Mouse (Mus musculus) c-Kit-positive CD71-positive TER-119-negative erythroid progenitor cells, embryonic 14.5 days (primary cell): ENCODE data around the gene Tas2r108.
A peak's percentile ranks its signal among the peaks of the same experiment; 100 is the strongest.

Experiments used
- DNase-seq: peaks from one replicate; pipeline ENCODE4 v3.0.0-alpha.2; 2013; ENCODE audit warnings: low read depth

Tas2r108 gene

GRCm38 (mm10) chr6:40493229-40493628, at the start of gene Tas2r108:
Gene Tas2r108 (plus strand): TSS chr6:40493529.
- no peak for DNase-seq

GRCm38 (mm10) chr6:40448626-40449025, 44.7 kb upstream of the Tas2r108 start:
- DNase-seq: no peak

DNA sequence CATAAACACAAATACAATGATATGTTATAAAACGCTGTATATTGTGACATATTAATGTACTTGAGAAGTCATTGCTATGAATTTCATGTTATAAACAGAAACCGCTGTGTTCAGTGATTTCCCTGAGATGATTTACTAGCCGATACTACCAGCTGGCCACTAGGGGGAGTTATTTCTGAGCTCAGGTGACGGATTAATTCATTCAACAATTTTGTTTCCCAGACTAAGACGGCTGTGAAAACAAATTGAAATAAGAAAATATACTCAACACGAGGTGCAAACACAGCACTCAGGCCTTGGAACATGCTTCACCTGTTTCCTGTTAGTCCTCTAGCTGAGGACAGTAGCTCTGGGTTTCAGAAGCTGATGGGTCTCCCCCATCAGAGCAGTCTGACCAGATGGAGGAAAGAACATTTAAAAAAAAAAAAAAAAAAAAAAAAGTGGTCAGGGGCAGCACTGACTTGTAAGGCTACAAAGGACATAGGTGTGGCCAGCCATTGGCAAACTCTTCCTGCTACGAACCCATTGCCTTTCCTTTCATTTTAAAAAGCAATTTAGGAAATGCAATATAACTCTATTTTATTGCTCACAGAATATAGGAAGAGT, 38.8 kb upstream of the Tas2r108 start:
- no peak for DNase-seq

DNA sequence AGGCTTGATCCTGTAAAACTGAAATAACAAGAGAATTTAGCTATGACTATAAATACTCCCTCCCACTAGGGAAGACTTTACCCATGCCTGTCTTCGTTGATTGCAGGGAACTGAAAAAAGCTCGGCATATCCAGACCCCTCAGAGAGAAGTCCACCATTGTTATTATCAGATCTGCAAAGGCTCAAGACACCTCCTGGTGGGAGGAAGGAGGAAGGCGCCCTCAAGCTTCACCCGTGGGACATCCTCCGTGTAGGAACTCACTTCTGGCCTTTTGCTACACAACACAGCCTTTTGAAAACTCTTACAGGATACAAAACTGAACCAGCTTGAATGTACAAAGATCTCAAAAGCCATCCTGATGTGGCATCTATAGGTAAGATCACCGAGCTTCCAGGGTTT, 27.6 kb upstream of the Tas2r108 start:
- no peak for DNase-seq

- DNase-seq: peak; percentile 89
Measured at GRCm38 (mm10) chr6:40470916-40471719, 22.2 kb upstream of the Tas2r108 start, which contains the start of gene Ssbp1. Gene Ssbp1 (plus strand): TSS chr6:40471352.

GRCm38 (mm10) chr6:40471720-40472010, 21.7 kb upstream of the Tas2r108 start:
- no peak for DNase-seq

GRCm38 (mm10) chr6:40476132-40476531, 17.2 kb upstream of the Tas2r108 start:
- DNase-seq: no peak

DNA sequence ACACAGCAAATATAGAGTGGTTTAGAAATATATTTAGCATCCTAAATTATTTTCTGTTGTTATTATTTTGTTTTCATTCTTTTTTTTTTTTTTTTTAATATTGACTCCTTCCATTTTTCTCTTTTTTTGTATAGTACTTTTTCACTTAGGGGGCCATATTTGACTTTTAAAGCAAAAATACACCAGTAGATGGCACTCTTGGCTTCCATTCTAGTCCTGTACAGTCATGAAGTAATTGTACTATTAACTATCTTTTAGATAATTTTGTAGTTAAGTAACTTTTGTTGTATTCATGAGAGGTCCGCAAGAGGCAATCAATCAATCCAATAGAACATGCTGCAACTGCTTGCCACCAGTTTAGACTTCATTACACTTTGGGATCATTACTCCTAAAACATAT, 13.6 kb upstream of the Tas2r108 start:
- no peak for DNase-seq

GRCm38 (mm10) chr6:40482318-40482717, 11.0 kb upstream of the Tas2r108 start:
- DNase-seq: no peak

- no peak for DNase-seq
Measured at GRCm38 (mm10) chr6:40490933-40491332, 2.4 kb upstream of the Tas2r108 start, which contains the start of gene Tas2r137. Gene Tas2r137 (plus strand): TSS chr6:40491233.

GRCm38 (mm10) chr6:40519408-40519807, 26.1 kb downstream of the Tas2r108 start, which contains the start of gene Prss37:
Gene Prss37 (minus strand): TSS chr6:40519508.
- no peak for DNase-seq
